Mouse (Mus musculus): ENCODE measurements around the gene Dusp27. TPM values are rescaled to one million over a fixed set of nuclear protein-coding genes. Genes with fewer than 3 reads are reported as not detected.

The Dusp27 gene
- total RNA-seq, 2 experiments from 2014 or later = 53.6 to 60.3 TPM

DNA sequence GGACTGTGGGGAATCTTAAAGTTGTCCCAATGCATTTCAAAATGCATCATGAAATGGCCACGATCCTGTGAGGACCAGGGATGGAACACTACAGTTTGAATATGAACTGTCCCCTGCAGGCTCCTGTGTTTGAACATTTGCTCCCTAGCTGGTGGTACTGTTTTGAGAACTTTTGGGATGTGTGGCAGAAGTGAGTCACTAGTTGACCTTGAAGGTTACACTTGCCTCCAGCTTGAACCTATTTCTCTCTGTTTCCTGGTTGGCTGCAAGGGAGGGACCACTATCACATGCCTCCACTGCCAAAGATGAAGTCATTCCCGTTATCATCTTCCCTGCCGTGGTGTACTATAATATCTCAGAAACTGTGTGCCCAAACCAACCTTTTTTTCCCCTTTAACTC lies 12.7 kb downstream of the Dusp27 start:
- DNase-seq = no peak
- intact Hi-C loops (cut with DNase I) = no loop called here

- intact Hi-C loops (cut with DNase I) = no loop called here
- DNase-seq = no peak
These were observed 22.3 kb downstream of the Dusp27 start for GRCm38 (mm10) chr1:166105464-166105863.

- intact Hi-C loops (cut with DNase I) = no loop called here
- no peak for DNase-seq
These were observed 22.9 kb downstream of the Dusp27 start for GRCm38 (mm10) chr1:166104858-166105257.

GRCm38 (mm10) chr1:166102920-166103608 lies 24.7 kb downstream of the Dusp27 start:
- intact Hi-C loops (cut with DNase I) = loop anchor here (1.0 kb wide), 1 partner anchor 51 kb away; no protein-coding TSS in a partner anchor
- DNase-seq = peak; percentile 29 to 51

DNA sequence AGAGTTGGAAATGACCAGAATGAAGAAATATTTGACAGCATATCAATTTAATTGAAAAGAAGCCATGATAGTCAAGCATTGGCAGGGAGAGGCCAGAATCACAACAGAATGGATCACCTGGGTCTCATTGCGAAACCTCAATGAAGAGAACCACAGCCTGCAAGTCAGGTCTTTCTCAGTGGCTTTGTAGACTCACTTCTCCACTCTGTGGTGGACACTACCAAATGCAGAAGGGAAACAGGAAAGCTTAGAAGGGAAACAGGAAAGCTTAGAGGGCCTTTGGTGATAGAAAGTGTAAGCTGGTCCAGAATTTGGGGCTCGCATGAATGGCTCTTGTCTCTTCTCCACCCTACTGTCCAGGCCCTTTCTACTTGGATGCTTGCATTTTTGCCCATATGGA lies 29.6 kb downstream of the Dusp27 start:
- DNase-seq = no peak
- intact Hi-C loops (cut with DNase I) = loop anchor here (5.0 kb wide), 1 partner anchor 91 kb away; no protein-coding TSS in a partner anchor

- intact Hi-C loops (cut with DNase I) = no loop called here
- DNase-seq = no peak
These were observed 33.3 kb downstream of the Dusp27 start for GRCm38 (mm10) chr1:166094462-166094861.

DNA sequence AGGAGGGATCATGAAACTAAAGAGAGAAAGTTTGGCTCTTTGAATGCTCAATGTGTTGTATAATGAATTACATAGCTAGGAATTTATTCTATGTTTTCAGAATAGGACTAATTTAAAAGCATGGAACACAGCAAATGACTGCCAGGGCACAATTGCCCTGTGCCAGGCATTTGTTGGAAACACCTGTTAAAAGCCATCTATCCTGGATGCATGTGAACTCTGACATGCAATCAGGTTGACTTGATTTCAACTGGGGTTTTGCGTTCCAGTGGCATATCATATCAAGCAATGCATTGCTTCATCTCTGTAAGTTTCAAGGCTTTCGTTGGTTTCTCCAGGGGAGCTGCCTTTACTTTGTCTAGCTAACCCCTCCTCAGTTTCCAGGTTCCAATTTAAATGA lies 37.4 kb downstream of the Dusp27 start:
- DNase-seq = no peak
- intact Hi-C loops (cut with DNase I) = no loop called here

GRCm38 (mm10) chr1:166089739-166090138 lies 38.0 kb downstream of the Dusp27 start:
- intact Hi-C loops (cut with DNase I) = no loop called here
- no peak for DNase-seq

- intact Hi-C loops (cut with DNase I) = no loop called here
- DNase-seq = no peak
These were observed 38.4 kb downstream of the Dusp27 start for GRCm38 (mm10) chr1:166089337-166089736.

- intact Hi-C loops (cut with DNase I) = no loop called here
- DNase-seq = no peak
These were observed 39.1 kb downstream of the Dusp27 start for GRCm38 (mm10) chr1:166088446-166089170.

DNA sequence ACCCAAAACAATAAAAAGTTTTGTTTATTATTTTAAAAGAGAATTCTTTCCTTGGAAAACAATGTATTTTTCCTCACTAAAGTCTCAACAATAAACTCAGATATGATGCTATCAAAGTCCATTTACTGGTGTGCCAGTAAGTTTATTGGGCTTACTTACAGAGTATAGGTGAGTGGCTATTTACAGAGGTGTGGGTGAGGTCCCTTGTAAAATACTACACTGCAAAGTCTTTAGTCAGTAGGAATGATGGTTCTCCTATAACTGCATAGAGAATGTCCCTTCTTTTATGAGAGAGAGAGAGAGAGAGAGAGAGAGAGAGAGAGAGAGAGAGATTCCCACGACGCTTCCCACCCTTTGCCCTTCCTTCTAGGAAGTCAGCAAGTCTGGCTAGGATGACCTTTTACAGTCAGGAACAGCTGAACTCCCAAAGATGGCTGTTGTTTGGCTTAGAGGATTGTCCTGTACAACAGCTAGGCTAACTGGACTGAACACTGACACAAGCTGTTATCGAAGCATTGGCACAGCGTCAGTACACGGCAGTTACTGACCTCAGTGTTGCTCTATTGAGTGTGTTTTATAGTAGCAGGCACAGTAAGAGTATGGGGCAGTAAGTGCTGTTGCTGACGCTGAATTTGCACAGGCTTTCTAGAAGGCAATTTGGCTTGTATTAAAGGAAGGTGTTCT lies 50.5 kb downstream of the Dusp27 start:
- intact Hi-C loops (cut with DNase I) = no loop called here
- DNase-seq = no peak

GRCm38 (mm10) chr1:166067856-166068440 lies 59.8 kb downstream of the Dusp27 start:
- intact Hi-C loops (cut with DNase I) = no loop called here
- DNase-seq = no peak

DNA sequence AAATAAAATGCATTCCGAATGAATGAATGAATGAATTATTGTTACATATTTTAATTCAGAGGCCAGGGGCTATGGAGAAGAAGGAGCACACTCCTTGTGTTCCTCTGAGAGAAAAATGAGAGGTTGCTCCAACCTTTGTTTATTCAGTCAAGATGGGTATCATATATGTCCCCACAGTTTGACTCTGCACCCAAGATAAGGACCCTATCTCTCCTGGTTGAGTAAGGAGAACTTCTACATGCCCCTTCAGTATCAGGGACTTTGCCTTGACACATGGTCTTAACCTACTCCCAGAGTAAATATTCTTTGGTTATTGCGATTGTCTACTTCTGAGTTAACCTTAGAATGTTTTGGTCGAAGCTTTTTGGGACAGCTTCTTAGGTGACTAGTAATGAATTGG lies 63.9 kb downstream of the Dusp27 start:
- intact Hi-C loops (cut with DNase I) = no loop called here
- DNase-seq = no peak

- intact Hi-C loops (cut with DNase I) = no loop called here
- DNase-seq = no peak
These were observed 66.2 kb downstream of the Dusp27 start for GRCm38 (mm10) chr1:166061532-166061931.

DNA sequence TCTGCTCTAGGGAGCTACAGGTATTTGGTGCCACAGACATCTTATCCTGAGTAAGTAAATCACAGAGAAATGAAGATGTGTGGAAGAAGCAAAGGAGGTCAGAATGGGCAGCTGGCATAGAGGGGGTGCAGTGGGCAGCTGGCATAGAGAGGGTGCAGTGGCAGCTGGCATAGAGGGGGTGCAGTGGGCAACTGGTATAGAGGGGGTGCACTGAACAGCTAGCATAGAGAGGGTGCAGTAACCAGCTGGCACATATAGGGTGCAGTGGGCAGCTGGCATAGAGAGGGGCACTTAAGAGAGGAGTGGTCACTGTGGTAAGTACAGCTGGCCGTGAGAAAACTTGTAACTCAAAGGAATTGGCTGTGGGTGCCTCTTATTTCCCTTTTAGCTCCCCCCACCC lies 67.3 kb downstream of the Dusp27 start:
- DNase-seq = no peak
- intact Hi-C loops (cut with DNase I) = no loop called here

GRCm38 (mm10) chr1:166056098-166056756 lies 71.5 kb downstream of the Dusp27 start:
- DNase-seq = no peak
- intact Hi-C loops (cut with DNase I) = no loop called here

- no peak for DNase-seq
- intact Hi-C loops (cut with DNase I) = no loop called here
These were observed 74.3 kb downstream of the Dusp27 start for GRCm38 (mm10) chr1:166053285-166053955.

DNA sequence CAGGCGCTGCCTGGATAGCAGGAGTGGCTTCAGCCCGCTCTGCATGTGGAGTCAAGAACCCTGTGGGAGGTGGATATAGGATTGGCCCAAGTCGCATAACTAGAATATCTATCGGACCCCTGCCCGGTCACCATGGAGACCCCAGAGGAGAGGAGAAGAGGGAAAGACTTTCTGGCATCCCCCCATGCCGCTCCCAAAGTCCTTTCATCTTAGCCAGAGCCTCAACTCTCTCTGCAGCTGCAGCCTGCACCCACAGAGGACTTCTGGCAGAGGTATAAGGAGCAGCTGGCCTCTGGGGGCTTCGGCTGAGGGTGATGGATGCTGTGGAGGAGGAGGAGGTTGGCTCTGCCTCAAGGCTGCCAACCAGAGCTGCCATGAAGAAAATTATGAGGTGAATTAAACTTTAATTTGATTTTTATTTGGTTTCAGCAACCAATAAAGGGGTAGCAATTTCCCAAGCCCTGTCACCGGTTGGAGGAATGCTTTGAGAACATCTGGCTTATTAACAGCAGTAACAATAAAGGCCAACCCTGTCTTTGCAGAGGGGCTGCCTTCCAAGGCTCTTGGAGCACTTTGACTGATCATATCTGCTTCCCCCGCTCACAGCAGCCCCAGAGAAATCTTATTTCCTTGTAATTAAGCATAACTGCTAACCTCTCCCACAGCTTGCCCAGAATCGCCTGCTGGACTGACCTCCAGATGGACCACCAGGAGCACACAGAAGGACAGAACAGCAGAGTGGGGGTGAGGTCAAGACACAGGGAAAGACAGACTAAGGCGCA lies 78.5 kb downstream of the Dusp27 start:
- peak; percentile 15 to 17 for DNase-seq
- intact Hi-C loops (cut with DNase I) = no loop called here

- peak in 1 of 2 experiments; percentile 27 for DNase-seq
- intact Hi-C loops (cut with DNase I) = no loop called here
These were observed 79.4 kb downstream of the Dusp27 start for GRCm38 (mm10) chr1:166048230-166048911.

Data from heart, postnatal 10 days (tissue).